Mouse (Mus musculus): Measurements from ENCODE around the gene Slc9a3r1.

GRCm38 (mm10) chr11:115169430-115169829 is 6.3 kb downstream of the Slc9a3r1 start:
- TF ChIP-seq CTCF (IDR thresholded peaks at IDR 0.05; ENCODE audit: low read depth) (no peak), EP300 (IDR thresholded peaks at IDR 0.05; ENCODE audit: low read depth) (no peak)

All from liver, postnatal 0 days (tissue).